Mouse (Mus musculus): ENCODE results near the gene Lef1.

Lef1 gene

GRCm38 (mm10) chr3:131196507-131197019 lies 86.3 kb downstream of the Lef1 start:
- no peak for DNase-seq

- DNase-seq: no peak
Observed at GRCm38 (mm10) chr3:131198991-131199390, 88.7 kb downstream of the Lef1 start.

DNA sequence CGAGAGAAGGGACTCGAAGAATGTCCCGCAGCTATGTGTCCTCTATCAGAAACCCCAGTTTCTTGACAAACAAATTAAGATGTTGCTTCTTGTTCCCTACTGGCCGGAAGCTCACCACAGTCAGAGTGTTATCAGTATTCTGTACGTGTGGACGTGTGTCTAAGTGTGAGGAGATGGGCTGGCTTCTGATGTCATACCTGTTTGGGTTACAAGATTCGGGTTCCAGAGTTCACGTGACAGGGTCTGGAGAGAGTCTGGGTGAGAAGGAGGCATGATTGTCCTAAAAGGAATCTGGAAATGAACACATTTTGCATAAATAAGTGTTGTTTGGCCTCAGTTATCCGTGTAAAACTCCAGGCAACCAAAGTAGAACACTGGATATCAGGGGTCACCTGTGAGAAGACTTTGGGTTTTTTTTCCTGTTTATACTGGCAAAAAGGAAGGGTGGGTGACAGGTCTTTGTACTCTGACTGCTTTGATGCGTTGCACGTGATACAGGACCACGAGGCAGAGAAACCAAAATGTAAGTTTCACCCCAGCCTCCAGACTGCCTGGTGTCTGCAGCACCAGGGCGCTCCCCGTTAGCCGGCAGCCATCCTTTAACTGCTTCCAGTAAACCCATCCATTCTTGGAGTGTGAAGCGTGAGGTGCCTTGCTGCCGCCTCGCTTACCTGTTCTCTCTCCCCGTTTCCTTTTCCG lies 89.5 kb downstream of the Lef1 start:
- DNase-seq: no peak

- no peak for DNase-seq
Observed at GRCm38 (mm10) chr3:131202311-131202710, 92.0 kb downstream of the Lef1 start.

GRCm38 (mm10) chr3:131207846-131208245 lies 97.6 kb downstream of the Lef1 start:
- DNase-seq: no peak

GRCm38 (mm10) chr3:131208265-131208891 lies 98.1 kb downstream of the Lef1 start:
- DNase-seq: no peak

GRCm38 (mm10) chr3:131212200-131212599 lies 101.9 kb downstream of the Lef1 start:
- no peak for DNase-seq

GRCm38 (mm10) chr3:131214060-131214658 lies 103.9 kb downstream of the Lef1 start:
- no peak for DNase-seq

- no peak for DNase-seq
Observed at GRCm38 (mm10) chr3:131214841-131215240, 104.6 kb downstream of the Lef1 start.

GRCm38 (mm10) chr3:131218636-131219390 lies 108.5 kb downstream of the Lef1 start:
- no peak for DNase-seq

DNA sequence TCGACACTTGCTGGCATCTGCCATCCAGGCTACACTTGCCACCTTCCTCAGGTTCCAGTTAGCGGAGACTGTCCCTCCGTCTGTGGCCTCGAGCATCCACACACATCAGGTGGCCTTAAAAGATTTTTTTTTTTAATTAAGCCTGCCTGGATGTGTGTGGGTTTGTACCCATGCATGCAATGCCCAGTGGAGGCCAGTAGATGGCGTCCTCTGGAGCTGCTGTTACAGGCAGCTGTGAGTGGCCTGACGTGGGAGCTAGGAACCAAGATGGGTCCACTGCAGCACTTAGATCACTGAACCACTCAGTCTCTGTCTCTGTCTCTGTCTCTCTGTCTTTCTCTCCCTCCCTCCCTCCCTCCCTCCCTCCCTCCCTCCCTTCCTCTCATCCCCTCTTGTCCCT lies 117.8 kb downstream of the Lef1 start:
- DNase-seq: no peak

- no peak for DNase-seq
Observed at GRCm38 (mm10) chr3:131237061-131237460, 126.8 kb downstream of the Lef1 start.

GRCm38 (mm10) chr3:131237785-131238633 lies 127.7 kb downstream of the Lef1 start:
- DNase-seq: peak; percentile 81 to 83

DNA sequence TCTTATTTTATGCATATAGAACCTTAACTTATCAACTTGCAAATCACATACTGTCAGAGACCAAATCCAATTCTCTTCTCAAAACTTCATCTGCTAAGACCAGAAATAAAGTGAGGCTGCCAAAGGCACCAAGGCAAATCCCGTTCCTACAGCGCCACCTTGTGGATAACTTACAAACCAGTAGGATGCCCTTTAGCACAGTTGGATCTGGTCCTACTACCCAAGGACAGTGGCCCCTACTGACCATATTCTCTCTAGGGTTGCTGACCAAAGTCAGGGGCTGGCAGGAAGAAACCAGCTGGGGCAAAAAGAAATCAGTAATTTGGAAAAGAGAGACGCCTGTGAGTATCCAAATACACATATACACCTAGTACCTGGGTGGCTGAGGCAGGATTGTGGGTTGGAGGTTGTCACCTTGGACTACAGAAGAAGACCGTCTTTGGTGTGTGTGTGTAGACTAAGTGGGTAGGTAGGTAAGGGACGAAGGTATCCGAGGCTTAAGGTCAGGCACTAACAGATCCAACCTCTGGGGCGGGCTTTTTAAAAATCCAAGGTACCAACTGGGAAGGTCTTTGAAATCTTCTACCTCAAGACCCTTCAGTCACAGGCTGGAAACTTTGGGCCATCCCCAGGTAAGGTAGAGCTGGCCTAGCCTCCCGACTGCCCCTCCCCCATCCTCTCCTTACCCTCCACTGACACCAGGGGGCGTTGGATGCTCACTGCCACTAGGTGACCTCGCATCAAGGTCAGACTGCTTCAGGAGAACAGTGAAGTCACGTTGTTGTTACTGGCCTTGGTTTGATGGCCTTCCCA lies 135.7 kb downstream of the Lef1 start:
- peak; percentile 16 to 41 for DNase-seq

DNA sequence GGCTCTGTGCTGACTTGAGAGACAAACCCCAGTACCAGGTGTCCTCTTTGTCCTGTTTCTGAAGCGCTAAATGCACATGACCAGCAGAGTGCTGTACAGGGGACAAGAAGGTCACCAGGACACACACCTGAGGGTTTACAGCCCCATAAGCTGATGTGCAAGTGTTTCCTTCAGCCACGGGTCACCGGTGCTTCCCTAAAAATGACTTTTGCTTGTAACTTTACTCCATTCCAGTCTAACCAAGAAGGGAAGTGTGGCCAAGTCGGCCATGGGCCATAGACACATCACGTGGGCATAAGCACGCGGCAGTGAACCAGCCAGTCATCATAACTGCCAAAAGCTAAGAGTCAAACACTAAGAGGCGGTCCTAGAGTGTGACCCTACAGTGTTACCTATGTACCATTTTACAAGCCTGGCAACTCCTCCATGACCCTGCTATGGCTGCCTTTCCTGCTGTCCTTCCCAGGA lies 136.3 kb downstream of the Lef1 start:
- DNase-seq: no peak

- DNase-seq: no peak
Observed at GRCm38 (mm10) chr3:131247447-131247846, 137.2 kb downstream of the Lef1 start.

DNA sequence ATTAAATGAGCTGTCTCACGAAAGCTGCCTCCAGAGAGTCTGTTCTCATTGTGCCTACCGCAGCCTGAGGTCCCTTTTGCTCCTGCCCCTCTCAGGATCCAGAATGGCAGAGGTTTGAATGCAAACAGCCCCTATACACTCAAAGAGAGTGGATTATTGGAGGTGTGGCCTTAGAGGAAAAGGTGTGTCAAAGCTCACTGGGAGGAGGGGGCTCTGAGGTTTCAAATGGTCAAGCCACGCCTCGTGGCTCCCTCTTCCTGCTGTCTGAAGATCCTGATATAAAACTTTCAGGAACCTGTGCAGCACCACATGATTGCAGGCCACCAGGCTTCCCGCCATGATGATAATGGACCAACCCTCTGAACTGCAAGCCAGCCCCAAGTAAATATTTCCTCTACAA lies 137.6 kb downstream of the Lef1 start:
- DNase-seq: no peak

GRCm38 (mm10) chr3:131248444-131248843 lies 138.2 kb downstream of the Lef1 start:
- DNase-seq: no peak

DNA sequence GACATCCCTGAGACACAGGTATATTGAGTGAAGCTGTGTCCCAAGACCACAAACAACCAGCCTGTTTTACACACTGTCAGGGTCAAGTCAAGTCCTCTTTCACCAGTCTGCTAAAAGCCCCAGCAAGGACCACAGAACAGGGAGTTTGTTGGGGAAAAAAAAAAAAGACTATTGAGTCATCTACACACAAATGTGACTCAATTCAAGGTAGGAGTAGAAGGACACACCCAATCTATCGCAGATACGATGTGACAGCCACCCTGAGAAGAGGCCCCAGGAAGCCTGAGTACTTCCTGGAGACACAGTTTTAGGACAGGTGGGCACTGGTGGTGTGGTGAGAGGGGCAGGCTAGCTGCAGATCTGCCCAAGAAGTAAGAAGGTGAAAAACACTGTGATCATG lies 140.0 kb downstream of the Lef1 start:
- DNase-seq: no peak

GRCm38 (mm10) chr3:131250978-131251377 lies 140.7 kb downstream of the Lef1 start:
- no peak for DNase-seq

DNA sequence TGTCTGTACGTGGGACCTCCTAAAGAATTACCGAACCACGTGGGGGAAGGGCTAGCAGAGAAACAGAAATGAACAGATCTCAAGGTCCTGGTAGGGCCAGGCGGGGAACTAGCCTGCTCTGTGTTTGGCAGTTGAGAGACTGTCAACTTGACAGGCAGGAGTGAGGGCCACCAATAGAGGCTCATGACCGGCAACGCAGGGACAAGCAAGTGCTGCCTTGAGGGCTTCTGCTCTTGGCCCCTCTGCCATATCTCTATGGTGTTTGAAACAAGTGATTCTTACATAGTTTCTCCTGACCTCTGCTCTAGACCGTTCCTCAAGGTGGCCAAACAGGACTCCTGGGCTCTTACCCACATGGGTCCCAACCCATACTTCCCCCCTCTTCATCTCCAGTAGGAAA lies 141.3 kb downstream of the Lef1 start:
- DNase-seq: no peak
